Mouse (Mus musculus): ENCODE measurements around the gene Wdfy3. TPM values are rescaled to one million over a fixed set of nuclear protein-coding genes. Genes with fewer than 3 reads are reported as not detected.
A peak's percentile ranks its signal among the peaks of the same experiment; 100 is the strongest.

The Wdfy3 gene
- total RNA-seq, 2 experiments from 2014 or later, result 36.0 to 49.3 TPM

DNA sequence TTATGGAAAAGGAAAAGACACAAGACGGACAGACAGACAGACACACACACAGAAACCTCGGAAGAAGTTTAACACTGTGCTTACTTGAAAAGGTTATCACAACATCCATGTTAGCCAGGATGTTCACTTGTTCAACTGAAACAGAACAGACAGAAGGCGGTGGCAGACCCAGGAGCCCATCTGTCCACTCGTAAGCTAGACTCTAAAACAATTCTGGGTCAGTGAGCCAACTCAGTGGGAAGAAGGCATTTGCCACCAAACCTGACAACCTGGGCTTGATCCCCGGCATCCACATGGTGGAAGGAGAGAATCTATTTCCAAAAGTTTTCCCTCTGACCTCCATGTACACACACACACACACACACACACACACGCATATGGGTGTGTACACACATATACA lies 237.7 kb downstream of the Wdfy3 start:
- DNase-seq, result no peak

DNA sequence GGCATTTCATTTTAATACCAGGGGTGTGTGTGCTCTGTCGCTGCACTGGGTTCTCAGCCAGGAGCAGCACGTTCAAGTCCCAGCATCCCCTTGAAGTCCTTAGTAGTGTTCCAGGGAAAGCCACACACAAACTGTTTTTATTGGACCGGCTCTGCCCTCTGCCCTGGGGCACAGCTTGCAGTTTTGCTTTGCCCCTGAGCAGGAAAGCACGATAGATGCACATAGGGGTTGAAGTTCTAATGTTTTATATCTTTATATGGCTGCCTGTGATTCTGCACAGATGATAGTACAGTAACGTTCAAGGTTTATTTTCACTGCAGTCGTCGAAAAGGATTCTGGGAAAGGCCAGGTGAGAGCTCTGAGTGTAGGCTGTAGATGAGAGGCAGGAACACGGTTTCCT lies 239.5 kb downstream of the Wdfy3 start:
- DNase-seq, result no peak

DNA sequence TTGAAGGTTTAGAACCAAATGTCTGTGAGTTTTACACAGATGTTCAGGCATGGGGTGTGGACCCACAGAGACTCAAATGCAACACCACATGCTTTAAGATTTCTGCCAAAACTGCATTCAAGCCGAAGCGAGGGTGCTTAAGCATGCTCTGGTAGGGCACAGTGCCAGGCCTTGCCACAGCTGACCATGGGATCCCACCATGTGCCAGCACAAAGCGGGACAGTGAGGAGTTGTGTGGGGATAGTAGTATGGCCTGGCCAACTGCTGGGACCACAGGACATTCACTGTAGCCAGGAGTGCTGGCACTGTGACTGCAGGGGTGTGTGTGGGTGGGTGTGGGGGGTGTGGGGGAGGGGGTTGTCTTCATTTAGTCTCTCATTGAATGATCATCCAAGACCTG lies 240.8 kb downstream of the Wdfy3 start:
- DNase-seq, result no peak

DNA sequence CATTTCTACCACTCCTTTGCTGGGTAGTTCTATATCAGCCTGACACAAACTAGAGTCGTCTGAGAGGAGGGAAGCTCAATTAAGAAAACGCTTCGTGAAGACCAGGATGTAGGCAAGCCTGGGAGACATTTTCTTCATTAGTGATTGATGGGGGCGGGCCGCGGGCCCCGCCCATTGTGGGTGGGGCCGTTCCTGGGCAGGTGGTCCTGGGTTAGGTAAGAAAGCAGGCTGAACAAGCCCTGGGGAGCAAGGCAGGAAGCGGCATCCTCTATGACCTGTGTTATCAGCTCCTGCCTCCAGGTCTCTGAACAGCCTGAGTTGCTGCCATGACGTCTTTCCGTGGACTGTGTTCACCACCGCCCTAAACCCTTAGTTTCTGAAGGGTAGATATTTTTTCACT lies 242.2 kb downstream of the Wdfy3 start:
- DNase-seq, result no peak

DNA sequence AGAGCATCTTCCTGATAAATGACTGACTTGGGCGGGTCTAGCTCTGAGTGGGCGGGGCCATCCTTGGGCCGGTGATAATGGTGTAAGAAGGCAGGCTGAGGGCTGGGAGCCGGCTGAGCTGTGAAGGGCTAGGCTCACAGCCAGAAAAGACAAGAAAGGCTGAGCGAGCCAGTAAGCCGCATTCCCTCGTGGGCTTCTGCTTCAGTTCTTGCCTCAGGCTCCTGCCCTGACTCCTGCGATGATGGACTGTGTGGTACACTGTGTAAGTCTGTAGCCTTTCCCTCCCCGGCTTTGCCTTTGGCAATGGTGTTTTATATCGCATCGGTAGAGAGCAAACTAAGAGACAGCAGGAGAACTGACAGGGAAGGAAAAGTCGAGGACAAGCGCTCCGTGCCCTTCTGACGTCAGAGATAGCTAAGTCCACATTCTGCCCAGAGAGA lies 243.2 kb downstream of the Wdfy3 start:
- peak; percentile 80 for DNase-seq

DNA sequence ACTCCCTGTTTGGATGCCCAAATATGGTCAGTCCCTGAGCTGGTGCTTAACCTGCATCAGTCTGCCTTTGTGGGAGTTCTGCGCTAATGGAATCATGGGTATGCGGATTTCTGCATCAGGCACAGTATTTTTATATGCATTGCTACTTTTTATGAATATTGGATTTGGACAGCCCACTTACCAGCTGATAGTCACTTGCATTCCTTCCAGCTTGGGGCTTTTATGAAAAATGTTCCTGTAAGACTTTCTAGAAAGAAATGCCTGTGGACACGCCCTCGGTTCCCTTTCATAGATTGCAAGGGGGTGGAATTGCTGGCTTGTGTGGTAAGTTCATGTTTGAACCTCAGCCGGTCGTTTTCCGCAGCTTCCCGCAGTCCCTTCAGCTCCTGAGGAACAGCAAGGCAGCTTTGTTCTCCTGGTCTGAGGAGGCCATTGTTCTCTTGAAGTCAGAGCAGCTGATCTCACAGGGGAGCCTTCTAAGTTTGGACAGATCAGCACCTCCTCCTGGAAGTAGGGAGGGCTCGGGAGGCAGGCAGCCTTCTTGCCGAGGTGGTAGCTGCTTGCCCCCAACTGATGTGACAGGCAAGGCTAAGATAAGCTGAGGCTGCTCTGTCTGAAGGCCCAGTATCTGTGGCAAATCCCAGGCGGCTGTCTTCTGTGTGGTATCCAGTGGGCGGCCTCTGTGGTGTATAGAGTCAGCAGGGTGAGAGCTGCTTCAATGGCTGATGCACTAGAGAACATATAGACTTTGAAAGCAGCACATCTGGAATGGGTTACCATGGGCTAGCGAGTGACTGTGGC lies 244.4 kb downstream of the Wdfy3 start:
- no peak for DNase-seq

DNA sequence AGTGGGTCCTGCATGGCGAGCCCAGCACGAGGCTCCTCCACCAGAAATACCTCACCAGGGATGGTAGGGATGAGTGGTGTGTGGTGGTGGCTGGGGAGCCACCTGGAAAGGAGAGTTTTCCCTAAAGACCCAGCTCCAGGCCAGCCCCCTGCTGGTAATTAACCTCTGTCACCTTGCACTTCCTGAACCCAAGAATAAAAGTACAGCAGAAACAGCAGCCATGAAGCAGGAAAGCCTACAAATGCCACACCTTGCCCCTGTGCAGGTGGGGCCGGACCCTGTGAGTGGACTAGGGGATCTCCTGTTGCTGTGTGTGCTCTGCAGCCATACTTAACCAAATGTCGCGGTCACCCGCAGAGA lies 247.4 kb downstream of the Wdfy3 start:
- DNase-seq, result no peak

DNA sequence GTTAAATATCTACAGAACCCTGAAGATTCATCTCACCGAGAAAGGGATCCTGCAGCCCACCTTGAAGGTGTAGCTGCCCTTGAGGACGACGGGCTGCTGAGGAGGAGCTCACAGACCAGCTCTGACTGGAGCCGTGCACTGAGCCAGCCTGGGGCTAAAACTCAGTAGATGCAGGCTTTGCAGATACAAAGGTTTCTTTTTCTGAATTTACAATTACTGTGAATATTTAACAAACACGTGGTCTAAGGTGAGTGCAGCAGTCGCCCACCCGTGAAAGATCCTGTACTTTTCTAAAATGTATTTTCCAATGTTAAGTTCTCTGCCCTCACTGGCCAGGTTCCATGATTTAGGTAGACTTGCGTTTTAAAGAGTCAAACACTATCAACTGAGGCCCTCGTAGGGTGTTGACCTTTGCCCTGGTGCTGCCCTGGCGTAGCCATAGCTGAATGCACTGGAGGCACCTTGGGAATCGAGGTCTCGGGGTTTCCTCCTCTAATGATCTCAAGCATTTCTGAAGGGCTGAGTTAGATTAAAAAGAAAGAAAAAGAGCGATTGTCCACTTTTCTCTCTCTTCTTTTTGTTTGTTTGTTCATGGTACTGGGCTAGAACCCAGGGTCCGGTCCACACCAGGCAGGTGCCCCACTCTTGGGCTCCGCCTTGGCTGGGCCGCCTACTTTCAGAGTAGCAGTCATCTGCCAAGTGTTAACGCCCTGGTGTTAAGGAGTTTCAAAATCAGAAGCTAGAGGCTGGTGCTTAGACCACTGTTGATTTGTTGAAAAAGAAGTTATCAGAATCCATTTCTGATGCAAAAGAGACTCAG lies 248.0 kb downstream of the Wdfy3 start:
- no peak for DNase-seq

DNA sequence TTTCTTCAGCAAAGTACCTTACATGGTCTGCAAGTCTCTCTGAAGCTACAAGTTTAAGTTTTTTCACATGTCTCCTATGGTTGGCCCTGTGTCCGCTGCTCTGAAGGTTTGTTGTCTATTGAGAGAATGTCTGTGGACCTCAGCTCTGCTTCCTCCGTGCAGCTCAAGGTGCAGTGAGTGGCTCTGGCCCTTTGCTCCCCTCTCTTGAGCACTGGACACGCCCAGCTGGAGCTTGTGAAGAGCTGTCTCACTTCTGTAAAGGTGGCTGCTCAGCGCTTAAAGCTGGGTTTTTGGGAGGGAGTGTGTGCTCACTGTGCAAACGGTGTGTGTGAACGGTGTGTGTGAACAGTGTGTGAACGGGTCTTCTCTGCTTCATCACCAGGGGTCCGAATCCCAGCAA lies 248.7 kb downstream of the Wdfy3 start:
- DNase-seq, result no peak

DNA sequence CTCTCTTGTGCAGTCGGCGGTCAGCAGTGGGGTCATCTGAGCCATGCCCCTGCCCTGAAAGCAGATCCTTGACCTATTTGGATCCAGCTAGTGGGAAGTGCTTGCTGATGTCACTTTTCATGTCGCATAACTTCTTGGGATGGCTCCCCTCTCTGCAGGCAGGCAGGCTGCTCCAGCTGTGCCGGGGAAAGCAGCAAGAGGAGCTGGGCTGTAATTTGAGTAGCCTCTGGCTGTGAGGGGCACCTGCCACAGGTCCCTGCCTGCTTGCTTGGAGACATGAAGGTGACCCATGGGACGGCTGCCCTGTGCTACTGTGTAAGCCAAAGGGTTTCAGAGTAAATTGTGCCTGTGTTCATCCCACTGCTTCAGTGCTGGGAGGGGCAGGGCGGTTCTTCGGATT lies 249.9 kb downstream of the Wdfy3 start:
- DNase-seq, result peak; percentile 20

DNA sequence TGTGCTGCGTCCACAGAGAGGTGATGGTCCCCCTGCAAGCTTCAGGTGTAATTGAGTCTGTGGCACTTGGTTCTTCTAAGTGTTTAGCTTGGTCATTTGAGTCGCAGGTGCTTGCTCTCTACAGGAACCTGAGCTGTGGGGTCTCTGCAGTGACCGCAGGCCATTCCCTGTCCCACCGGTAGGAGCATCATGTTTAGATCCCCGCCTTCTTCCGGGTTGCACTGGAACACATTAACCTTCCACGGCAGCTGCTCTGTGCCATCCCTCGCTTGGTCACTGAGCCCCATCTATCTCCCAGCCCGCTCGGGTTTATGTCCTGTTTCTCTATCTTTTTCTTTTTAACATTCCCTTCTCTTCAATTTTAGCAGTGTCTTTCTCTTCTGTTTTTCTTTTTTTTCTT lies 250.5 kb downstream of the Wdfy3 start:
- DNase-seq, result no peak

DNA sequence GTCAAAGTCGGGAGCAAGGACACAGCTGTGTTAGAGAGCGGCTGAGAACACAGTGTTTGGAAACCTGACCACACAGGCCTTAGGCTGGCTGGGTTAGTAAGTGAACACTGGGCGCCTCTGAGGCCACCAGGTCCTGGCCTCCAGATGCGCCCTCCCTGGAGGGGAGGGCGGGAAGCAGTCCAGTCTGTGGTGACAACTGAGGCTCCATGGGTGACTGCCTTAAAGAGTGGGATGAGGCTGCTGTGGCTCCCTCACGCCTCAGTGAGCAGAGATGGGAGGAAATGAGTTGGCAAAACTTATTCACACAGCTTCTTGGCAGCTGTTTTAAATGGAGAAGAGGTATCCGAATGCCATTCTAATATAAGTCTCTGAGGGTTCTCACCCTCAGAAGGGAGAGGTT lies 252.9 kb downstream of the Wdfy3 start:
- DNase-seq, result no peak

DNA sequence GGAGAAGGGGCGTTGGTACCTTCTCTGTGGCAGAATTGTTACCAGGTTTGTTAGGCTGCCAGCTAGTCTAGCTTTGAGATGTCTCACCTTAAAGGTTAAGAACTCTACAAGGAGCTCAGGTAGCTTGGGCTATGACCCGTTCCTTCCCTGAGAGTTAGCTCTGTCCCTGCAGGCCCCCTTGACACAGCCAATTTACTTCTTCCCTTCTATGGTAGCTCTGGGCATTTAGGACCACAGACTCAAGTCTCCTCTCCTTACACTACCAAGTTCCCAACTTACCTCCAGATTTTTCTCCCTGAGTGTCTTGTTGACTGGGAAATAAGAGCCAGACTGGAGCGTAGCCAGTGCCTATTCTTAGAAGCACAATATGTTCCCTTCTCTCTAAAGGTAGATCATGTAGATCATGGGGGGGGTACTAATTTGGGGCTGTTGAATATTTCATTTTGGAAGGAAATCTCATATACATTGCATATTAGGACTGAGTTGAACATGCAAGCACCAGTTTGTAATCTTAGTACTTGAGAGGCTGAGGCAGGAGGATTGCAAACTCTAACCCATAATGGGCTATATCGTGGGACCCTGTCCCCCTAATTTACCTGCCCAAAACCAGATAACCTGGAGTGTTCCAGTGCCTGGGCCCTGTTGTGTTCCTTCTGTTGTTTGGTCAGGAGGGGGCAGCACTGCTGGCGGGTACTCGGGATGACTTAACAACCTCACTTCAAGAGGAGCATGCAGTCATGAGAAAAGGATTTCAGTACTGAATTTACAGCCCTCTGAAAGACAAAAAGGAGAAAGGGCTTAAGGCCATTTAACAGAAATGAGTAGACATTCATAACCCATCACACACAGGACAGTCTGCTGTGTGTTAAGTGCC lies 258.2 kb downstream of the Wdfy3 start:
- no peak for DNase-seq

DNA sequence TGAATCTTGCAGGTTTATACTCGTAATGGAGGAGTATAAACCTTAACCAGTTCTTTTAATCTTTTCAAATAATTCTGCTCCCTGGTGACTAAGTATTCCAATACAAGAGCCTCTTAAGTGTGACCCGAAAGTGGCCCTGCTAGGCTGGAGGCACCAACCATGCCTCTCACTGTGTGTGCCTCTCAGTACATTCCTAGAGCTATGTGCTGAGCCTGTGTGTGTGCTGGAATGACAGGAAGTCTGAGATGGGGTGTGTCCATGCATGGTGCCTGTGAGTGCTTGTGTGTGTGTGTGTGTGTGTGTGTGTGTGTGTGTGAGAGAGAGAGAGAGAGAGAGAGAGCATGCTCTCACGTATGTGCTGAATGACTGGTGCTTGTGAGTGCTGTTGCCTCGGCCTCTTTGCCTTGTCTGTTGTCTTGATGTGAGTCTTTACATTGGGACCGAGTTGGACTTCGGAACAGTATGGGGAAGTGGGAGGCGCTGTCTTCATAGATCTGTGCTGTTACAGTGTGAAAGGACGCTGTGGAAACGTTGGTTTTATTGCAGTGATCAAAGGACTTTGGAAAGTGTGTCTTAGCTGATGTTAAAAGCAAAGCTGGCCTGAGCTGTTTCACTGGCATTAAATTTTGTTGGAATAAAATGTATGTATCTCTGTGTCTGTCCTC lies 267.2 kb downstream of the Wdfy3 start:
- no peak for DNase-seq

DNA sequence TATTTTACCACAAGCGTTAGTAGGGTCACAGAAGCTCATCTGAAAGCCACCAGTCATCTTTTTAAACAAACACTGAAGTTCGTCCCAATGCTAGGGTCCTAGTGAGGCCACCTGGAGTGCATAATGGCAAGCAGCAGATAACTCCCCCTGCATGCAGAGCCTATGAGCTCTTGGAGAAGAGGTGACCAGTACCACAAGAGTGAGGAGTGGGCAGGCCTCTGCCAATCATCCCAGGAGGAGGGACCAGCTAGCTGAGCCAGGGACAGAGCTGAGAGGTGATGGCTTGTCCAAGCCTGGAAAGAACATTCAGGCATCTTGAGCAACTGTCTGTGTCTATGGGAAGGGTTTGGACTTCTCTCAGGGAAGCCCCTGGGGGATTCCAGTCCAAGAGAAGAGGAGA lies 267.8 kb downstream of the Wdfy3 start:
- no peak for DNase-seq

DNA sequence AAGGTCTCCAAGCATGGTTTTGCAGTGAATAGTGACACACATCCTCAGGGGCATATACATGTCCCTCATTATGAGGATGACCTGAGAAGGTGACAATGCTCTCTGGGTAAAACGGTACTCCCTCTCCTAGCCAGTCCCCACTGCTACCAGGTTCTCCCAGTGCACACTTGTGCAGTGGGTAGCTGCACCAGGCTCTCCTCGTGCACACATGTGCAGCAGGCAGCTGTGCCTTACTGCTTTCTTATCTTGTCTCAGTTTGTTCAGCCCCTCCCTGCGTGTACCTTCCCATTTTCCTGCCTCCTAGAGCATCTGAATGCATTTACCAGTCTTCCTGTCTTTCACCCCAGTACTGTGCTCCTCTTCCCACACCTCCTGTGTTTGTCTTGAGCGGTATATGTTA lies 277.1 kb downstream of the Wdfy3 start:
- DNase-seq, result no peak

DNA sequence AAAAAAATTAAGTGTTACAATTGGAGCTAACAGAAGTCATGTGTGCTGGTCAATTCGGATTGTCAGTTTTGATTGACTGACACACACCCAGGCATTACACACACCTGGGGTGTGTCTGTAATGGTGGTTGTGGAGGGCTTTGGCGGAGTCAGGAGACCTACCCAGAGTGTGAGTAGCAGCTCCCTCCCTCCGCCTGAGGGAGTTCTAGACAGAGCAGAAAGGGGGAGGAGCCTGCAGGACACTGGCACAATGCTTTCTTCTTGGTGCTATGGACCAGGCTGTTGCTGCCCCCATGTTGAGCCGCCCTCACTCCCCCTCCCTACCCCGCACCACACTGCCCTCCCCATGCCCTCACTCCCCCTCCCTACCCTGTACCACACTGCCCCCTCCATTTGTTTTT lies 279.2 kb downstream of the Wdfy3 start:
- DNase-seq, result no peak

DNA sequence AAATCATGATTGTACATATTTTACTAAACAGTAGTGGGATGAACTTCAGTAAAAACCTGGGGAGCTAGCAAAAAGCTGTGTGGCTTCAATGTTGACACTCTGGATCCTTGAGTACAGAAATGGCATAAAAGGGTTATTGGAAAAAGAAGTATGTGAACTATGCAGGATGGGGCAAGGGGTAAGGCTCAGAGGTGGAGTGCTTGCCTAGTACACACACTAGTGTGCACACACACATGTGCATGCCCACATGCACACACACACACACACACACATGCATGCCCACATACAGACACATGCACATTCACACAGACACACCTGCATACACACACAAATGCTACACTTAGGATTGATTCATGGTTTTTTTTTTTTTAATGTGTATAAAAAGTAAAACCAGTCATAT lies 280.0 kb downstream of the Wdfy3 start:
- no peak for DNase-seq

DNA sequence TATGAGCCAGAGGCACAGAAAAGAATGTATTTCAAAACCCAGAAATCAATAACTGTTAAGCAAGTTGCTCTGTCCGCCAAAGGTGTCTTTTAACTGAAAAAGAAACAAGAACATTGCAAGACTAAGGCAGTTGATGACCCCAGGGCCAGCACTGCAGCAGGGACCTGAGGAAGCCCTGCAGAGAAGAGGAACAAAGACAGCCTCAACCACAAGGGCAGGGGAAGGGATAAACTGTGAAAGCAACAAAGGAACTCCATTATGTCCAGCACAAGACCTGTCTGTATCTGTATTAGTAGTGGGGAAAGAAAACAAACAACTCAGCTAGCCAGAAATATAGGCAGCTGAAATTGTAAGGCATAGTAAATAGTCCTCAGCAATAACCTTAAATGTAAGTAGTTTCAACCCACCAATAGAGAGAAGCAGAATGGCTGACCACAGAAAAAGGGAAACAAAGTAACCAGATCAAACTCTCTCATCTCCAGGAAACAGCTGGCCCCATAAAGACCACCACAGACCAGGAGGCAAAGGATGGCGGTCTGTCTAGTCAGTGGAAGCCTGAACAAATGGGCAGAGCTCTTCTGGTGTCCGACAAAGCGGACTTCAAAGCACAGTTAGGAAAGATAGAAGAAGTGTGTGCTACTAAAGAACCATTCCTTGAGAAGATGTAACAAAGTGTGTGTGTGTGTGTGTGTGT lies 283.7 kb downstream of the Wdfy3 start:
- no peak for DNase-seq

DNA sequence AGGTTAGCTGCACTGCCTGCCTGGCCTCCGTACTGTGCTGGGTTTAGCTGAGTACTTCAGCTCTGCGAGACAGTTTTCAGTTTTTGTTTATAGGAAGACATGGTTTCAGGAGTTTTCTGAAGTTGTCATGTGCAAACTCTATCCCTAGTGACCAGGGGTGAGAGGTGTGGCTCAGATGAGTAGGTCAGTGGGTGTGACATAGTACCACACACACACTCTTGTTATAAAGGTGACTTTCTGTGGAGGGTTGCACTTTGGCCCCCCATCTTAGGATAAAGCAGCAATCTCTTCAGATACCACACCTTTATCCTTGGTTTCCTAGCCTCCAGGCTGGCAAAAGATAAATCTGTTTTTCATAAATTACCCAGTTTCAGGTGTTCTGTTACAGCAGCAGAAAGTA lies 284.9 kb downstream of the Wdfy3 start:
- no peak for DNase-seq

DNA sequence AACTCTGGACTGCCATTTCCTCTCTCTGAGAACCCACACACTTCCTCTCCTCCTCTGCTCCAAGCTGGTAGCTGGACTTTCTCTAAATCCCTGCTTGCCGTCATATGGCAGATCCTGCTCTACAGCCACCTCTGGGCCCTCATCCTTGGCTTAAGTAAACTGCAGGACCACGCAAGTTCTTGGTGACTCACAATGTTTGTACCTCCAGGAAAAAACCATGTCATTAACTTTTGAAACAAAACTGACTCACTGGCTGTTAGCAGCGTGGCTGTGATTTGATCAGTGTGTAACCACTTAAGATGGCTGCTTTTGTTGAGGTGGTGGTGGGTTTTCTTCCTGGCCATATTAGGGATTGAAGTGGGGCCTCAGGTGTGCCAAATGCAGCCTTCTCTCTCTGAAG lies 285.4 kb downstream of the Wdfy3 start:
- DNase-seq, result no peak
